Mouse (Mus musculus) lung, adult 2 months (tissue): ENCODE measurements around the gene Prpf3.

ENCODE experiments used
- CTCF ChIP-seq: fragments of 200-500 bp; IDR thresholded peaks from 2 replicates; pipeline ENCODE4 v1.5.1; 2011; ENCODE audit warnings: mild to moderate bottlenecking, low read length, control low read depth; ENCODE audit not compliant: insufficient read depth
- POLR2A ChIP-seq: fragments of 200-500 bp; IDR thresholded peaks from 2 replicates; pipeline ENCODE4 v1.6.1; 2011; ENCODE audit warnings: low read depth, mild to moderate bottlenecking, control low read depth, low read length, borderline replicate concordance; ENCODE audit errors: extremely low read depth

- no peak for TF ChIP-seq CTCF
- TF ChIP-seq POLR2A: no peak
These were observed 4.4 kb downstream of the Prpf3 start for GRCm38 (mm10) chr3:95851317-95851716.
